ENCODE assay signal across 9 mouse cellular contexts in the genomic region with DNA sequence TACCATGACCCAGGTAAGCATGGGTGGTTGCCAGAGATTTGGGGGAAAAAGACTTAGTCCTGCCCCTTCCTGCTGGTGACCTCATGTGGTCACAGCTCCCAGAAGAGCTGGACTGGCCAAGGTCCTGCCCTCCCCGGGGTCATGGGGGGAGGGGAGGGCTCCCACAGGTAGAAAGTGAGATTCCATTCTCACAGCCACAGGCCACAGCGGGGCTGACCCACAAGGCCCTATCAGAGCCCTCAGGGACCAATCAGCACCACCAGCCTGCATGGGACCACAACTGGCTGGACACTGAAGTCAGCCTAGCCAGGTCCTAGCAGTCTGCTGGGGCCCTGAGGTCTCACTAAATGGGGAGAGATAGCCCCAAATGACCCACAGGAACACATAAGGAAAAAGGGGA.
DNase-seq lines count a peak whose midpoint lies in the region; ATAC-seq and TF ChIP-seq lines count a peak whose summit lies in the region.
"Had no signal": no experiment of that assay in that cellular context is flagged by ENCODE, and none has a peak within 500 bp of the region (broad histone marks: within the 10 kb centered on the region; RNA-seq: fewer than 3 reads in every experiment).

No protein-coding gene starts in this region.

- peaks cover 51% of the 10 kb centered on the region for H3K4me1 ChIP-seq in heart, embryonic 10.5 days
- peaks cover 47% of the 10 kb centered on the region for H3K4me1 ChIP-seq in bone marrow macrophage, adult 2 months (ENCODE audit: control insufficient read depth, insufficient read depth, low read length)
- H3K4me1 ChIP-seq in hindbrain, embryonic 11.5 days (replicated peaks; ENCODE audit: control insufficient read depth, insufficient read depth, low read length) = peaks cover 11% of the 10 kb centered on the region
- peaks cover 57% of the 10 kb centered on the region for H3K4me1 ChIP-seq in midbrain, embryonic 10.5 days

- TF ChIP-seq POLR2A in bone marrow macrophage, adult 2 months (IDR thresholded peaks at IDR 0.05; ENCODE audit: borderline replicate concordance, low read depth, low read length) = no peak

- no peak for TF ChIP-seq CTCF in bone marrow macrophage, adult 2 months (IDR thresholded peaks at IDR 0.05; ENCODE audit: low read depth, low read length)

- H3K36me3 ChIP-seq in heart, embryonic 10.5 days = no peaks in the 10 kb centered on the region
- no peaks in the 10 kb centered on the region for H3K36me3 ChIP-seq in hindbrain, embryonic 11.5 days (ENCODE audit: control insufficient read depth, insufficient read depth, low read length)
- H3K36me3 ChIP-seq in midbrain, embryonic 10.5 days = no peaks in the 10 kb centered on the region
- H3K36me3 ChIP-seq: G1E had no signal

- DNase-seq in heart, embryonic 10.5 days (ENCODE audit: low spot score) = no peak
- no peak for DNase-seq in heart, adult 8-10 months (ENCODE audit: low spot score)
- DNase-seq in hindbrain, embryonic 11.5 days (ENCODE audit: low spot score) = no peak
- DNase-seq in midbrain, embryonic 10.5 days (ENCODE audit: low spot score) = no peak
- no peak for DNase-seq in left cerebral cortex, adult 8-10 months (ENCODE audit: low spot score in 2 of 2)
- DNase-seq in right cerebral cortex, adult 18-20 months = no peak
- no peak for DNase-seq in gastrocnemius, adult 18-20 months (ENCODE audit: low spot score)

- 35% methylated on average over 2 of the region's 2 CpGs for WGBS in heart, embryonic 10.5 days
- WGBS in hindbrain, embryonic 11.5 days = 33% methylated on average over 2 of the region's 2 CpGs
- 33% methylated on average over 2 of the region's 2 CpGs for WGBS in midbrain, embryonic 10.5 days

- H3K4me3 ChIP-seq in heart, embryonic 10.5 days = peak overlapping the region; percentile 63; the same call in 1 of the 2 replicates
- H3K4me3 ChIP-seq in bone marrow macrophage, adult 2 months (ENCODE audit: insufficient read depth, low read length) = no peak overlapping the region
- H3K4me3 ChIP-seq in hindbrain, embryonic 11.5 days (ENCODE audit: low read depth, low read length) = no peak overlapping the region
- peak overlapping the region; percentile 57 for H3K4me3 ChIP-seq in midbrain, embryonic 10.5 days

- peak overlapping the region; percentile 44 for H3K9ac ChIP-seq in hindbrain, embryonic 11.5 days (ENCODE audit: low read depth, low read length)

- peak overlapping the region; percentile 23 for H3K4me2 ChIP-seq in hindbrain, embryonic 11.5 days (replicated peaks; ENCODE audit: low read depth, low read length)

- no peaks in the 10 kb centered on the region for H3K9me3 ChIP-seq in heart, embryonic 10.5 days
- H3K9me3 ChIP-seq in hindbrain, embryonic 11.5 days (ENCODE audit: control insufficient read depth, low read length) = no peaks in the 10 kb centered on the region
- no peaks in the 10 kb centered on the region for H3K9me3 ChIP-seq in midbrain, embryonic 10.5 days (replicated peaks)

- no peak for ATAC-seq in hindbrain, embryonic 11.5 days (ENCODE audit: low FRiP score)

- H3K27me3 ChIP-seq in heart, embryonic 10.5 days (ENCODE audit: insufficient read depth, poor library complexity, severe bottlenecking) = no peaks in the 10 kb centered on the region
- H3K27me3 ChIP-seq in hindbrain, embryonic 11.5 days (ENCODE audit: control insufficient read depth, insufficient read depth, low read length) = no peaks in the 10 kb centered on the region
- no peaks in the 10 kb centered on the region for H3K27me3 ChIP-seq in midbrain, embryonic 10.5 days (ENCODE audit: low read depth, poor library complexity, severe bottlenecking)

- peak overlapping the region; percentile 98 for H3K27ac ChIP-seq in heart, embryonic 10.5 days
- peak overlapping the region; percentile 5 for H3K27ac ChIP-seq in bone marrow macrophage, adult 2 months (ENCODE audit: insufficient read depth, low read depth, low read length)
- peak overlapping the region; percentile 100 for H3K27ac ChIP-seq in hindbrain, embryonic 11.5 days (ENCODE audit: low read depth, low read length)
- H3K27ac ChIP-seq in midbrain, embryonic 10.5 days (replicated peaks) = peak overlapping the region; percentile 100

Comparison
In these comparisons a context has a peak if more than half of its experiments do, and no peak if none do; other contexts are left out.
1. H3K27ac ChIP-seq: peak in every context shown above with its lines; median percentile 100 in hindbrain, embryonic 11.5 days; 100 in midbrain, embryonic 10.5 days; 98 in heart, embryonic 10.5 days; 5 in bone marrow macrophage, adult 2 months.
2. H3K4me3 ChIP-seq: peak in heart, embryonic 10.5 days (single experiment) and midbrain, embryonic 10.5 days (single experiment); none in bone marrow macrophage, adult 2 months (single experiment) and hindbrain, embryonic 11.5 days (single experiment).